Mouse (Mus musculus) embryonic facial prominence, embryonic 15.5 days (tissue): Measurements from ENCODE around the gene Slc38a9. TPM values are rescaled to one million over a fixed set of nuclear protein-coding genes. Genes with fewer than 3 reads are reported as not detected.

ENCODE experiments used
- ATAC-seq: fragments of 200-750 bp; cut with Nextera tagmentation; 2 replicates; pipeline ENCODE4 v1.8.0; 2017; ENCODE audit warnings: low read depth, moderate TSS enrichment; ENCODE audit not compliant: insufficient number of reproducible peaks, low FRiP score, low TSS enrichment
- H3K27ac ChIP-seq: fragments of 300-500 bp; sonication (generic); replicated peaks from 2 replicates; pipeline ENCODE4 v1.5.1; 2015; ENCODE audit warnings: mild to moderate bottlenecking, inconsistent platforms
- H3K27me3 ChIP-seq: fragments of 300-500 bp; sonication (generic); 2 replicates; pipeline ENCODE4 v1.6.1; 2015; ENCODE audit warnings: inconsistent platforms
- H3K36me3 ChIP-seq: fragments of 300-500 bp; sonication (generic); 2 replicates; pipeline ENCODE4 v1.6.1; 2015; ENCODE audit warnings: mild to moderate bottlenecking, inconsistent platforms
- H3K4me1 ChIP-seq: fragments of 300-500 bp; sonication (generic); 2 replicates; pipeline ENCODE4 v1.6.1; 2015; ENCODE audit warnings: inconsistent platforms
- H3K4me2 ChIP-seq: fragments of 300-500 bp; sonication (generic); replicated peaks from 2 replicates; pipeline ENCODE4 v1.6.1; 2015; ENCODE audit warnings: mild to moderate bottlenecking, inconsistent platforms
- H3K4me3 ChIP-seq: fragments of 300-500 bp; sonication (generic); replicated peaks from 2 replicates; pipeline ENCODE4 v1.5.1; 2015; ENCODE audit warnings: mild to moderate bottlenecking, inconsistent platforms
- H3K9ac ChIP-seq: fragments of 300-500 bp; sonication (generic); 2 replicates; pipeline ENCODE4 v1.6.1; 2015; ENCODE audit warnings: inconsistent platforms
- H3K9me3 ChIP-seq: fragments of 300-500 bp; sonication (generic); replicated peaks from 2 replicates; pipeline ENCODE4 v1.6.1; 2016; ENCODE audit warnings: inconsistent platforms
- WGBS: fragments of 180-500 bp; shearing (Covaris S2); methylation state at CpG from one replicate; pipeline ENCODE4 v1.1.7; 2015; 5-methylcytosine and 5-hydroxymethylcytosine counted together
- polyA plus RNA-seq: library from polyadenylated mRNA; unstranded; fragments of >200 nt; fragmentation: Nextera tagmentation; extraction: Ambion mirVana; gene quantifications from 2 replicates; pipeline ENCODE4 v1.2.1, GENCODE M21; 2015

Slc38a9 gene
- polyA plus RNA-seq, 1 experiment from 2014 or later: 19.0 TPM

DNA sequence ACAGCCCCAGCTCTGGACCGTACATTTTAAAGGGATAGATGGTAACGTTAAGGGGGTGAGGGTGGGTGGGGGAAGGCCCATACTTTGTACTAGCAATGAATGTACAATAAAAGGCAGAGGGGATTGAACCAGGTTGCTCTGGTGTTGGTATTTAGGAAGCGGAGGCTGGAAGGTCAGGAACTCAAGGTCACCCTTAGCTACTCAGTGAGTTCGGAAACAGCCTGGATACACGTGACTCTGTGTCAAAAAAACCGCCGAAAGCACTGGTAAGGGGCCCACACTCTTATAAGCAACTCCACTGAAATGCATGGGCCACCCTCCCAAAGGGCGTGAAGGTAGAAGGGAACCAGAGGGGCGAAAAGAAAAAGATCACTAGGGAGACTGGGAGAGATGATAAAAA is 98.8 kb downstream of the Slc38a9 start:
- Histone ChIP-seq H3K27me3 (no peaks in the 10 kb centered on the region), H3K4me3 (no peak overlapping the region), H3K36me3 (no peaks in the 10 kb centered on the region), H3K4me2 (no peak overlapping the region), H3K27ac (no peak overlapping the region), H3K4me1 (peaks cover 41% of the 10 kb centered on the region), H3K9ac (no peak overlapping the region), H3K9me3 (no peaks in the 10 kb centered on the region)
- no peak for ATAC-seq
- 78% methylated on average over 9 of the region's 9 CpGs for WGBS

DNA sequence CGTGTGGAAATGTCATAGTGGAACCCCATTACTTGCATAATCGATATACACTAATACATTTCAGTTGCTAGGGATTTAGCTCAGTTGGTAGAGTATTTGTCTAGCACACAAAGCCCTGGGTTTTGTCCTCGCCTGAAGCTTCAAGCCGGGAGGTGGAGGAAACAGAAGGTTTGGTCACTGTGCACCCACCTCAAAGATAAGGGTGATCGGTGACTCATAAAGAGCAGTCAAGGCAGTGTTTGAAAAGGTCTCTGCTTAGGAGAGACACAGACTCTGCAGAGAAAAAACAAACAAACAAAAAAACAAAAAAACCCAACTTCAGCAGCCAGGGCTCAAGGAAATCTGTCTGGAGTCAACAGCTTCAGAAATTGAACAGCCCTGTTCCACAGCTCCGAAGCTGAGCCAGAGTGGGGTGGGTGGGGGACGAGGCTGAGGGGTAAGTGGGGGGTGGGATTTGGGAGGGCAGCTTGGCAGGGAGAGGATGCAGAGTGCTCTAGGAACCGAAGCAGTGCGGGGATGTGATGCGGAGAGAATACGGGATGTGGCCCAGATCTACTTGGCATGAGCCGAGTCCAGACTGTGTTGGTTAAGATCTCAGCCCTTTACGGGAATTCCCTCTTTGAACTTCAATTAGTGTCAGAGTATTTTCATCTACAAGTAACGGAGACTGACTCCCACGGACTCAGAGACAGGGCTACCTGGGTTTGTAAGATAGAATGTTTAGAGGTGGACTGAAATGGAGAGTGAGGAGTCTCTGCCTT is 99.4 kb downstream of the Slc38a9 start:
- peaks cover 37% of the 10 kb centered on the region for H3K4me1 ChIP-seq
- H3K27ac ChIP-seq: no peak overlapping the region
- ATAC-seq: peak; percentile 26; the same call in 1 of the 2 replicates
- no peaks in the 10 kb centered on the region for H3K36me3 ChIP-seq
- H3K4me2 ChIP-seq: no peak overlapping the region
- no peak overlapping the region for H3K4me3 ChIP-seq
- no peaks in the 10 kb centered on the region for H3K27me3 ChIP-seq
- no peaks in the 10 kb centered on the region for H3K9me3 ChIP-seq
- no peak overlapping the region for H3K9ac ChIP-seq
- 58% methylated on average over 15 of the region's 15 CpGs for WGBS

DNA sequence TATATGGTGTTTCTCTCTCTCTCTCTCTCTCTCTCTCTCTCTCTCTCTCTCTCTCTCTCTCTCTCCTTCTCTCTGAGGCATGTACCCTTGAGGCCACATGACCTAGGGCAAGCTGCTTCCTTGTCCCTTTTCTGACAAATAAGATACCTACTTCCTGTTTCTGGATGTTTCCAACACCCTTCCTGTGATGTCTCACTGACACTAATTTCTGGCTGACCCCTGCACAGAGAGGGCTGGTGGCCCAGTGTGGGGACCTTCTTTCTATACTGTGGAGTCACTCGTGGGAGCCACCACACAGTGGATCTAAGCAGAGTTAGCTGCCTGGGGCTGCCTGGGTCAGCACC is 100.0 kb downstream of the Slc38a9 start:
- H3K9me3 ChIP-seq: no peaks in the 10 kb centered on the region
- WGBS: 15% methylated on average over 1 of the region's 1 CpGs
- H3K27ac ChIP-seq: no peak overlapping the region
- H3K4me3 ChIP-seq: no peak overlapping the region
- H3K4me1 ChIP-seq: peaks cover 32% of the 10 kb centered on the region
- H3K27me3 ChIP-seq: no peaks in the 10 kb centered on the region
- ATAC-seq: no peak
- no peaks in the 10 kb centered on the region for H3K36me3 ChIP-seq
- no peak overlapping the region for H3K4me2 ChIP-seq
- H3K9ac ChIP-seq: no peak overlapping the region

DNA sequence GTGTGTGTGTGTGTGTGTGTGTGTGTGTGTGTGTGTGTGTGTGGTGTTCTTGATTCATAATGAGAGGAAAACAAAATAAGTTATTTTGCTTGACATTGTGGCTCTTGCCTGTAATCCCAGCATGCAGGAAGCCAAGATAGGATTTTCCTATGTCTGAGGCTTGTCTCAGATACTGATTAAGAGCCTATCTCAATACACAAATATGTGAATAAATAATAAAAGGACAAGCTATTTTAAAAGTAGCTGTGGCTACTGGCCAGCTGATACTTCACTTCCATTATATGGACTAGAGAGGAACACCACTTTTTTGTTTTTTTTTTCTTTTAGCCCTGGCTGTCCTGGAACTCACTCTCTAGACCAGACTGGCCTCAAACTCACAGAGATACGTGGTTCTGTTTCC is 101.2 kb downstream of the Slc38a9 start:
- Histone ChIP-seq H3K4me1 (peaks cover 29% of the 10 kb centered on the region), H3K4me3 (no peak overlapping the region), H3K9ac (no peak overlapping the region), H3K36me3 (no peaks in the 10 kb centered on the region), H3K4me2 (no peak overlapping the region), H3K27me3 (no peaks in the 10 kb centered on the region), H3K27ac (0 out of 2 replicates have a peak overlapping the region, but pooled peaks have one; percentile 39), H3K9me3 (no peaks in the 10 kb centered on the region)
- 23% methylated on average over 1 of the region's 1 CpGs for WGBS
- ATAC-seq: no peak

DNA sequence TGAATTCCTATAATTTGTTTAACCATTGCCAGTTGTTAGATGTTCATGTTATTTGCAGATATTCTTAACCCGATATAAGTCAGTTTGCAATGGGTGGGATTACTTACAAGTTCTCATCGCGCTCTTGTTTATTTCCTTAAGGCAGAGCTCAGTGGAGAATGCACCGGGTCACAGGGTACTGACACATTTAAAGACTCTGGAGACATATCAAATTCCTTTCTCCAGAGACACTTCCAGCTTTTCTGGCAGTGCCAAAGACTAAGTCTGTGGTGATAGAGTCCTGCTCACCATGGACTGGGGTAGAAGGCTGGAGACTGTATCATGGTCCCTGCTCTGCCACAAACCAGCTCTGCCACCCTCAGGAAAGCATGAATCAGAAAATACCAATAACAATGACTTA is 102.0 kb downstream of the Slc38a9 start:
- Histone ChIP-seq H3K9ac (no peak overlapping the region), H3K9me3 (peaks cover 6% of the 10 kb centered on the region; the same call in 1 of the 2 replicates), H3K4me3 (no peak overlapping the region), H3K27me3 (no peaks in the 10 kb centered on the region), H3K4me2 (no peak overlapping the region), H3K4me1 (peaks cover 29% of the 10 kb centered on the region), H3K36me3 (no peaks in the 10 kb centered on the region), H3K27ac (no peak overlapping the region)
- 25% methylated on average over 4 of the region's 4 CpGs for WGBS
- no peak for ATAC-seq

DNA sequence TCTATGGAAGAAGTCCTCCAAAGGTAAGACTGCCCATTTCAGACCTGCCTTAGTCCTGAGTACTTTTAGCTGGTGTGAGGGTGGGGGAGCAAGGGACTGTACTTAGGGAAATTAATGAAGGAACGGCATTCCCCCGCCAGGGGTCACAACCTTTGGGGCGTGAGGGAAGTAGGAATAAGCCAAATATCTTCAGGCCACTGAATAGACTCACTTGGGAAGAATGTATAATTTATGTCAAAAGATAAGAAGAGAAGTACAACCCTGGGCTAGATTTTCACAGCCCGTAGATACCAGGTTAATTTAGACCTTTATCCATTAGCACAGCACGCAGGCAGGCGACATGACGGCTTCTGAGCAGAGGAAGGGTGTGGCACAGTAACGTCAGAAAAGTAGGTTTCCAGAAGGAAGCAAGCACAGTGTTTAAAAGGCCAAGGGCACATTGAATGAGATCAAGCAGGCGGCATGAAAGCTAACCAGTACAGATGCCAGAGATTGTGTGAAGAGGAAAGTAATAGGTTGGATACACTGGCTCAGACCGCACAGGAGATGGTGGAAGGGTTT is 103.1 kb downstream of the Slc38a9 start:
- H3K36me3 ChIP-seq: no peaks in the 10 kb centered on the region
- no peak overlapping the region for H3K4me3 ChIP-seq
- no peak overlapping the region for H3K27ac ChIP-seq
- H3K9me3 ChIP-seq: peaks cover 9% of the 10 kb centered on the region; the same call in 1 of the 2 replicates
- H3K27me3 ChIP-seq: no peaks in the 10 kb centered on the region
- 72% methylated on average over 10 of the region's 10 CpGs for WGBS
- H3K9ac ChIP-seq: no peak overlapping the region
- no peak for ATAC-seq
- H3K4me1 ChIP-seq: peaks cover 29% of the 10 kb centered on the region
- H3K4me2 ChIP-seq: no peak overlapping the region

DNA sequence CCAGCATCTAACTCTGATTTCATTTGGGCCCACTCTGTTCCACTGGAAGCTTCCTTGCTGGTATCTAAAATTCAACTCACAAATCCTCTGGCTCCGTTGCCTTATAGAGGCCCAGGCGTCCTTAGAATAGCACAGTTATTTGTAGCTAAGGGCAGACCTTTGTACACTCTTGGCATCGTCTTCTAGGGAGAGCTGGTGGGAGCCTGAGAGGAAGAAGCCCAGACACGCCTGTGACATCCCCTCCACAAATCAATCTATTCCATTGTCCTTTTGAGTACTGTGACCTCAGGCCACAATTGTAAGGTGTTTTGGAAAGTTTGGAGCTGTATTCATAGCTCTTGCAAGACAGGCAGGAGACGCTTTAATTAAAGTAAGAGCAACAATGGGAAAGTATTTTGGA is 104.0 kb downstream of the Slc38a9 start:
- no peak overlapping the region for H3K9ac ChIP-seq
- no peak overlapping the region for H3K4me2 ChIP-seq
- peaks cover 9% of the 10 kb centered on the region; the same call in 1 of the 2 replicates for H3K9me3 ChIP-seq
- peaks cover 27% of the 10 kb centered on the region for H3K4me1 ChIP-seq
- 70% methylated on average over 5 of the region's 5 CpGs for WGBS
- H3K4me3 ChIP-seq: no peak overlapping the region
- no peak for ATAC-seq
- H3K27me3 ChIP-seq: no peaks in the 10 kb centered on the region
- H3K36me3 ChIP-seq: no peaks in the 10 kb centered on the region
- H3K27ac ChIP-seq: no peak overlapping the region

DNA sequence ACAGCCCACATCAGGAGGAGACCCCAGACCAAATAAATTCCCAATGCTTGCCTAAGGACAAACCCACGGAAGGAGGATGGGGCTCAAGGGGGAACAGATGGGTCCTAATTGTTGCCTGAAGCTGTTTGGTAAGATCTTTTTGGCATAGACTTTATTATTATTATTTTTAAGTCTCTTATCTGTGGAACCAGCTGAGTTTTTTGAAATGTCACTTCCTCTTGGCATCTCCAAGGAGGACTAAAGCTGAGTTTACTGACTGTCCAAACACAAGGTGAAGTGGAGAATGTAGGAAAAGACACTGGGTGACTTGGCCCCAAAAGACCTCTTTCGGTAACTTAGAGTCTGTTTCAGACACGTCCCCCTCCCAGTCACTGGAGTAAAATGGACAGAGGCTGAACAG is 105.1 kb downstream of the Slc38a9 start:
- H3K4me2 ChIP-seq: no peak overlapping the region
- no peak overlapping the region for H3K27ac ChIP-seq
- H3K4me1 ChIP-seq: peaks cover 19% of the 10 kb centered on the region
- H3K9me3 ChIP-seq: peaks cover 9% of the 10 kb centered on the region; the same call in 1 of the 2 replicates
- H3K27me3 ChIP-seq: no peaks in the 10 kb centered on the region
- no peaks in the 10 kb centered on the region for H3K36me3 ChIP-seq
- H3K4me3 ChIP-seq: no peak overlapping the region
- no peak overlapping the region for H3K9ac ChIP-seq
- ATAC-seq: no peak
- 81% methylated on average over 3 of the region's 3 CpGs for WGBS

DNA sequence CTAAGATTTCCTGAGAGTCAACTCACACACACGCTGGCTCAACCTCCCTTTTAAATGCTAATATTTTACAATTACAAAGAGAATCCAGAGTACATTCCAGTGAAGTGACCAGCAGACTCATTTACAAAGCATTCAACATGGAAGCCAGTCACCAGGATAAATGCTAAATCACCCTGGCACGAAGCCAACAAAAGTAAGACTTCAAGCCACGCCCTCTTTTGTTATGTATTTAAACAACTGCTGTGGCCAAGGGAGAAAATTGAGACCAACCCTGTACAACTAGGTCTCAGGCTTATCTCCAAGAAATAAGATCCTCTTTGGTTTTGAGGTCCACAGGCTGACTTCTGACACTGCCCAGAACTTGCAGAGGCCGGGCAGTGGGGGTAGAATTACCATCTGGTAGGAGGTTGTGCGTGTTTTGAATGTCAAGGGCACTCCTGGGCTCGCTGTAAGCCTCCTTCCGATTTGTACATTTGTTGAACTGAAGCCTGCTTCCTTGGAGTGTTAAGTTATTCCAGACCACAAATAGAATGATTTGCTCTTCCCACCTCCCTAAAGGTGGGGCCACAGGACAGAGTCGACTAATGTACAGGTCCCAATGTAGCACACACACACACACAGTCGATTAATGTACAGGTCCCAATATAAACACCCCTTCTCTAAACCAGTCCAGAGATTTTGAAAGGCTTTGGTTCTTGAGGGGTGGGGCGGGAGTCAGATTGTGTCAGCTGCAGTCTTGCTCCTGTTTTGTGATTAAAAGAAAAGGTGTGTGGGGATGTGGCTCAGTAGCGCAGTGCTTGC is 110.2 kb downstream of the Slc38a9 start:
- Histone ChIP-seq H3K27me3 (no peaks in the 10 kb centered on the region), H3K4me2 (peak overlapping the region; percentile 4; the same call in 1 of the 2 replicates), H3K9ac (no peak overlapping the region), H3K27ac (peak overlapping the region; percentile 58), H3K9me3 (peaks cover 9% of the 10 kb centered on the region; the same call in 1 of the 2 replicates), H3K4me3 (no peak overlapping the region), H3K4me1 (peaks cover 15% of the 10 kb centered on the region), H3K36me3 (no peaks in the 10 kb centered on the region)
- peak; percentile 65; the same call in 1 of the 2 replicates for ATAC-seq
- 25% methylated on average over 11 of the region's 11 CpGs for WGBS

DNA sequence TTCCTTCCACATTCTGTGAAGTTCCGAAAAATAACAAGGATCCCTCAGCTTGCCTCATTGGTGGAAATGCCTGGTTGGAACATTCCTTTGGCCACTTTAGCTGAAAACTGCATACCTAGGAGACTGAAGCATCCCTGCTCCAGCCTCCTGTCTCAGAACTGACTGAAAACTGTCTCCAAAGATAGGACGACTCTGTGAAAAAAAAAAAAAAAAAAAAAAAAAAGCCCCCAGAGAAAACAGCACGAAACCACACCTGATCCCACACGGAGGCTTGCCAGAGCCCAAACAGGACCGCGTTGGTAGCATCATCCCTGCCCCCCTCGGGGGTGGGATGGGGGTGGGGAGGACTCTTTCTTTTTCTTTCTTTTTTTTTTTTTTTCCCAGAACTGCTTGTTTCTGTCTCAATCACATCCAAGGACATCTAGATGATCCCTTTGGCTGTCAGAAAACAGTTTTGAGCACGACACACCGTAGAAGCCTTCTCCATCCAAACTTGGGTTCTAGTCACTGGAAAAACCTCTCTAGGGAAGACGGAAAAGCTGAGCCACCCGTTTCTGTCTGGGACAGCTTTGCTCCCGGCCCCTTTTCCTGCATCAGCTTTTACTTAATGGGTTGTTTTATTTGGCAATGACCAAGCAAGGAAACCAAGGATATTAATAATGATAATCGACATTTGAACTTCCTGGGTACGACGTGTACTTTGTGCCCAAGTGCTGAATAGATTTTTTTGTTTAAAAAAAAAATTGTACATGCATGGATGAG is 111.1 kb downstream of the Slc38a9 start:
- H3K4me2 ChIP-seq: peak overlapping the region; percentile 8; the same call in 1 of the 2 replicates
- ATAC-seq: no peak
- no peak overlapping the region for H3K9ac ChIP-seq
- H3K9me3 ChIP-seq: peaks cover 9% of the 10 kb centered on the region; the same call in 1 of the 2 replicates
- peaks cover 15% of the 10 kb centered on the region for H3K4me1 ChIP-seq
- no peaks in the 10 kb centered on the region for H3K36me3 ChIP-seq
- 31% methylated on average over 15 of the region's 15 CpGs for WGBS
- H3K27me3 ChIP-seq: no peaks in the 10 kb centered on the region
- 0 out of 2 replicates have a peak overlapping the region, but pooled peaks have one; percentile 12 for H3K27ac ChIP-seq
- H3K4me3 ChIP-seq: no peak overlapping the region
